Mouse (Mus musculus): ENCODE data around the gene Mknk1.

GRCm38 (mm10) chr4:115840842-115841241, 1.8 kb downstream of the Mknk1 start:
- no peak for TF ChIP-seq CTCF (conservative IDR thresholded peaks at IDR 0.05; ENCODE audit: low read length)
- TF ChIP-seq POU5F1 (IDR thresholded peaks at IDR 0.05; ENCODE audit: borderline replicate concordance, low read length): no peak
- no peak for TF ChIP-seq NANOG (IDR thresholded peaks at IDR 0.05; ENCODE audit: borderline replicate concordance, low read length)
